Mouse (Mus musculus) small intestine, adult 2 months (tissue): ENCODE results near the gene Gmppb. TPM values are rescaled to one million over a fixed set of nuclear protein-coding genes. Genes with fewer than 3 reads are reported as not detected.

ENCODE experiments used
- H3K27ac ChIP-seq: fragments of 200-500 bp; 2 replicates; pipeline ENCODE4 v1.5.1; 2012; ENCODE audit warnings: low read depth, low read length, control low read depth, inconsistent platforms; ENCODE audit not compliant: insufficient read depth
- H3K27me3 ChIP-seq: fragments of 200-500 bp; 2 replicates; pipeline ENCODE4 v1.6.1; 2012; ENCODE audit warnings: mild to moderate bottlenecking, moderate library complexity, low read length, inconsistent platforms; ENCODE audit not compliant: control insufficient read depth, insufficient read depth
- H3K36me3 ChIP-seq: fragments of 200-500 bp; 2 replicates; pipeline ENCODE4 v1.6.1; 2012; ENCODE audit warnings: mild to moderate bottlenecking, low read length, control low read depth, inconsistent platforms; ENCODE audit not compliant: control insufficient read depth, insufficient read depth
- H3K4me1 ChIP-seq: fragments of 200-500 bp; 2 replicates; pipeline ENCODE4 v1.6.1; 2012; ENCODE audit warnings: low read length, inconsistent platforms, mixed read lengths; ENCODE audit not compliant: control insufficient read depth, insufficient read depth, insufficient read length
- H3K4me3 ChIP-seq: fragments of 200-500 bp; 2 replicates; pipeline ENCODE4 v1.5.1; 2012; ENCODE audit warnings: low read depth, mild to moderate bottlenecking, control low read depth, inconsistent platforms, low read length, moderate library complexity
- CTCF ChIP-seq: fragments of 200-500 bp; IDR thresholded peaks from 2 replicates; pipeline ENCODE4 v1.5.1; 2012; ENCODE audit warnings: low read depth, mild to moderate bottlenecking, control low read depth, inconsistent platforms, low read length, moderate library complexity, mixed read lengths; ENCODE audit not compliant: insufficient replicate concordance, insufficient read length; ENCODE audit errors: extremely low read depth
- POLR2A ChIP-seq: fragments of 200-500 bp; IDR thresholded peaks from 2 replicates; pipeline ENCODE4 v1.6.1; 2012; ENCODE audit warnings: low read depth, mild to moderate bottlenecking, control low read depth, inconsistent platforms, low read length, moderate library complexity
- WGBS: fragments of 180-500 bp; shearing (Covaris S2); methylation state at CpG from one replicate; pipeline ENCODE4 v1.1.7; 2018; 5-methylcytosine and 5-hydroxymethylcytosine counted together
- polyA plus RNA-seq: library from polyadenylated mRNA; depleted of rRNA; stranded (reverse); fragments of >200 nt; gene quantifications from 2 replicates; pipeline ENCODE4 v1.2.3, GENCODE M21; 2012

The Gmppb gene
- polyA plus RNA-seq, 1 experiment: 56.7 TPM

- Histone ChIP-seq H3K4me3 (peak overlapping the region; percentile 29), H3K36me3 (peaks cover 34% of the 10 kb centered on the region), H3K27ac (no peak overlapping the region), H3K27me3 (no peaks in the 10 kb centered on the region), H3K4me1 (peaks cover 37% of the 10 kb centered on the region)
- WGBS: 9% methylated on average over 19 of the region's 19 CpGs
- TF ChIP-seq CTCF: no peak
- no peak for TF ChIP-seq POLR2A
Measured at GRCm38 (mm10) chr9:108082549-108082948, 33.5 kb downstream of the Gmppb start.

- WGBS: 21% methylated on average over 12 of the region's 12 CpGs
- Histone ChIP-seq H3K36me3 (peaks cover 37% of the 10 kb centered on the region), H3K4me3 (peak within 1 kb of the TSS; percentile 29), H3K27me3 (no peaks in the 10 kb centered on the region), H3K27ac (no peak within 1 kb of the TSS), H3K4me1 (peaks cover 33% of the 10 kb centered on the region)
- TF ChIP-seq CTCF (no peak), POLR2A (no peak)
Measured at GRCm38 (mm10) chr9:108082988-108083431, 34.0 kb downstream of the Gmppb start, which contains the start of gene Rnf123. Rnf123 (minus strand) TSS chr9:108083346.

- H3K4me3 ChIP-seq: no peak overlapping the region
- H3K36me3 ChIP-seq: peaks cover 42% of the 10 kb centered on the region
- TF ChIP-seq POLR2A: no peak
- TF ChIP-seq CTCF: no peak
- no peak overlapping the region for H3K27ac ChIP-seq
- WGBS: 61% methylated on average over 6 of the region's 6 CpGs
- H3K4me1 ChIP-seq: peaks cover 29% of the 10 kb centered on the region
- H3K27me3 ChIP-seq: no peaks in the 10 kb centered on the region
Measured at GRCm38 (mm10) chr9:108083561-108083960, 34.5 kb downstream of the Gmppb start.

GRCm38 (mm10) chr9:108085261-108085660, 36.2 kb downstream of the Gmppb start:
- WGBS: 73% methylated on average over 4 of the region's 4 CpGs

GRCm38 (mm10) chr9:108090611-108091120, 41.6 kb downstream of the Gmppb start:
- 96% methylated on average over 7 of the region's 7 CpGs for WGBS
- Histone ChIP-seq H3K4me3 (no peak overlapping the region), H3K36me3 (peaks cover 69% of the 10 kb centered on the region), H3K27ac (no peak overlapping the region), H3K27me3 (no peaks in the 10 kb centered on the region), H3K4me1 (peaks cover 5% of the 10 kb centered on the region)
- TF ChIP-seq CTCF (no peak), POLR2A (no peak)

More at GRCm38 (mm10) chr9:108085261-108085660, 36.2 kb downstream of the Gmppb start:
- Histone ChIP-seq H3K27ac (peak overlapping the region; percentile 81), H3K4me1 (peaks cover 25% of the 10 kb centered on the region), H3K4me3 (no peak overlapping the region), H3K27me3 (no peaks in the 10 kb centered on the region), H3K36me3 (peaks cover 58% of the 10 kb centered on the region)
- TF ChIP-seq CTCF (no peak), POLR2A (no peak)

GRCm38 (mm10) chr9:108093586-108093985, 44.5 kb downstream of the Gmppb start:
- Histone ChIP-seq H3K4me1 (peaks cover 5% of the 10 kb centered on the region), H3K4me3 (peak overlapping the region; percentile 94), H3K27ac (no peak overlapping the region), H3K27me3 (no peaks in the 10 kb centered on the region), H3K36me3 (peaks cover 43% of the 10 kb centered on the region)
- TF ChIP-seq CTCF: no peak
- no peak for TF ChIP-seq POLR2A
- 57% methylated on average over 10 of the region's 10 CpGs for WGBS

GRCm38 (mm10) chr9:108094184-108094941, 45.3 kb downstream of the Gmppb start, which contains the start of gene Apeh:
Apeh (minus strand) TSS chr9:108094606.
- Histone ChIP-seq H3K4me3 (peak within 1 kb of the TSS; percentile 94), H3K4me1 (peaks cover 5% of the 10 kb centered on the region), H3K27ac (peak within 1 kb of the TSS; percentile 96), H3K27me3 (no peaks in the 10 kb centered on the region), H3K36me3 (peaks cover 36% of the 10 kb centered on the region)
- 1% methylated on average over 52 of the region's 52 CpGs for WGBS
- TF ChIP-seq CTCF: no peak
- TF ChIP-seq POLR2A: peak; percentile 73
